Mouse (Mus musculus) Muller cell, postnatal 12 days (primary cell): ENCODE results near the gene Adam19.

Experiments used
- DNase-seq: peaks from one replicate; pipeline ENCODE4 v3.0.0-alpha.2; 2015; ENCODE audit errors: inconsistent ontology term

The Adam19 gene

GRCm38 (mm10) chr11:46054911-46055895, 589 bp upstream of the Adam19 start:
- DNase-seq: no peak

- no peak for DNase-seq
These were observed 1.1 kb downstream of the Adam19 start for GRCm38 (mm10) chr11:46056770-46057411.

GRCm38 (mm10) chr11:46058011-46058410, 2.2 kb downstream of the Adam19 start:
- no peak for DNase-seq

- no peak for DNase-seq
These were observed 3.1 kb downstream of the Adam19 start for GRCm38 (mm10) chr11:46058916-46059315.

- DNase-seq: no peak
These were observed 4.3 kb downstream of the Adam19 start for GRCm38 (mm10) chr11:46059887-46060650.

- DNase-seq: no peak
These were observed 4.8 kb downstream of the Adam19 start for GRCm38 (mm10) chr11:46060651-46061020.

GRCm38 (mm10) chr11:46061776-46062445, 6.1 kb downstream of the Adam19 start:
- DNase-seq: no peak

- DNase-seq: no peak
These were observed 6.8 kb downstream of the Adam19 start for GRCm38 (mm10) chr11:46062569-46062968.

GRCm38 (mm10) chr11:46062993-46063731, 7.4 kb downstream of the Adam19 start:
- DNase-seq: no peak

GRCm38 (mm10) chr11:46064767-46065166, 9.0 kb downstream of the Adam19 start:
- DNase-seq: no peak

GRCm38 (mm10) chr11:46065201-46066011, 9.6 kb downstream of the Adam19 start:
- peak; percentile 79 for DNase-seq

GRCm38 (mm10) chr11:46067371-46068060, 11.7 kb downstream of the Adam19 start:
- no peak for DNase-seq

GRCm38 (mm10) chr11:46068756-46069407, 13.1 kb downstream of the Adam19 start:
- peak; percentile 24 for DNase-seq

GRCm38 (mm10) chr11:46069408-46070003, 13.7 kb downstream of the Adam19 start:
- DNase-seq: peak; percentile 37

GRCm38 (mm10) chr11:46070161-46070560, 14.4 kb downstream of the Adam19 start:
- no peak for DNase-seq

- DNase-seq: no peak
These were observed 15.0 kb downstream of the Adam19 start for GRCm38 (mm10) chr11:46070789-46071188.

GRCm38 (mm10) chr11:46072466-46073060, 16.8 kb downstream of the Adam19 start:
- no peak for DNase-seq
